Mouse (Mus musculus): Measurements from ENCODE around the gene Slc38a1. TPM values are rescaled to one million over a fixed set of nuclear protein-coding genes. Genes with fewer than 3 reads are reported as not detected.

The Slc38a1 gene
- total and polyA plus RNA-seq, 3 experiments: 22.5 to 79.0 (median 39.4) TPM

GRCm38 (mm10) chr15:96548363-96548762 lies 94.3 kb downstream of the Slc38a1 start:
- Histone ChIP-seq H3K27ac (ENCODE audit: insufficient read depth, low read depth) (no peak overlapping the region), H3K79me2 (replicated peaks; ENCODE audit: control insufficient read depth, extremely low read depth, insufficient read depth, poor library complexity, severe bottlenecking) (no peaks in the 10 kb centered on the region), H3K27me3 (replicated peaks) (no peaks in the 10 kb centered on the region), H3K4me1 (ENCODE audit: control insufficient read depth in 1 of 2, insufficient read depth in 2 of 2) (peaks cover 0 to 6% of the 10 kb centered on the region in 2 experiments; a peak in 2 of 4 replicates), H3K4me3 (replicated peaks in 1 of 3; ENCODE audit: low read depth in 2 of 3, low read length in 2 of 3, poor library complexity in 1 of 3) (no peak overlapping the region), H3K36me3 (replicated peaks in 1 of 2; ENCODE audit: control insufficient read depth in 1 of 2, insufficient read depth in 1 of 2, low read length in 1 of 2) (no peaks in the 10 kb centered on the region), H3K9ac (ENCODE audit: insufficient read depth, low read depth) (no peak overlapping the region), H3K9me3 (replicated peaks; ENCODE audit: low read length) (no peaks in the 10 kb centered on the region), H3K4me2 (ENCODE audit: insufficient read depth, low read depth, poor library complexity, severe bottlenecking) (no peak overlapping the region)
- TF ChIP-seq JUN (IDR thresholded peaks at IDR 0.05; ENCODE audit: insufficient read depth, low read depth, low read length) (no peak), ZKSCAN1 (IDR thresholded peaks at IDR 0.05; ENCODE audit: borderline replicate concordance, low read depth, low read length) (peak; percentile 25; the same call in 1 of the 2 replicates)
- DNase-seq (ENCODE audit: extremely low read depth): no peak
- dilution Hi-C loops (cut with MboI; ENCODE audit: extremely low pct_ligation_motif_present, extremely low pct_unique_long_range_greater_than_20kb, low sequenced_read_pairs): no loop called here
- in situ Hi-C loops (cut with MboI; ENCODE audit: low pct_ligation_motif_present, low pct_unique_long_range_greater_than_20kb, low sequenced_read_pairs): loop anchor here (5.0 to 25.0 kb wide), 2 partner anchors 124 to 589 kb away; no protein-coding TSS in a partner anchor

DNA sequence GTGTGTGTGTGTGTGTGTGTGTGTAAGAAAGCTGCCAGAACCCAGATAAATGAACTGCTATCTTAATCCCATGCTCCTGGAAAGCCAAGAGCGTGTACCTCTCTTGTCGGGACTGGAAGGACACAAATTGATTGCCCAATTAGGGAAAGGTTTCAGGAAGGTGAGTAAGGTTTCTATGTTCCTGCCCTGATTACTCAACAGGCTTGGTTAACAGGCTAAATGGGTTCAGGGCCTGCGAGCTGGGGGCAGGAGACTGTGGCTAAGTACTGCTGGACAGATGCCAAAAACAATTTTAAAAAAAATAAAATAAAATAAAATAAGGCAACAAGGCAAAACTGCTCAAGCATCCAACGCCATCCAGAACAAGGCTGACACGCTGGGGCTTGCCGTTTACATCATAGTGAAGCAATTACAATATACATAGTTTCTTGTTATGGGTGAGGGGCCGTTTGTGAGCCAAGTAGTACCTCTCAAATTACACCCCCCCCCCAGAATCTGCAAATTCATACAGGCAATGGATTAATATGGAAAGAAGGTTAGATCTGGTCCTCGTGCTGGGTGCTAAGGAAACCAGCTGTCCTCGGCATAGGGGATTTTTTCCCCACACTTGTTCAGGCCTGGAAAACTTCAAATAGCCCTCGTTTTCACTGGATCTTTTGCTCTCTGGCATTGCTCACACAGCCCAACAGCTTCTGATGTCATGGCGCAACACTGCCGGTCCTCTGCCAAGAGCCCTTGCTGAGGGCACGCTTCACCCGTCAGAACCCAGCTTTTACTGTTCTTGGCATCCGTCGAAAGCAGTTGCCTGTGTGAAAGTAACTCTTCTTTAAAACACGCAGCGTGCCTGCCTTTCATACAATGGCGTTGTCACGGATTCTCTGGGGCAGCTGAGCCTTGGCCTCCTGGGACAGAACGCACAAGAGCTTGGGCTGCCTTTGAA lies 95.2 kb downstream of the Slc38a1 start:
- Histone ChIP-seq H3K4me1 (ENCODE audit: control insufficient read depth in 1 of 2, insufficient read depth in 2 of 2) (peaks cover 0 to 6% of the 10 kb centered on the region in 2 experiments; a peak in 2 of 4 replicates), H3K27ac (ENCODE audit: insufficient read depth, low read depth) (no peak overlapping the region), H3K9me3 (replicated peaks; ENCODE audit: low read length) (no peaks in the 10 kb centered on the region), H3K4me3 (replicated peaks in 1 of 3; ENCODE audit: low read depth in 2 of 3, low read length in 2 of 3, poor library complexity in 1 of 3) (no peak overlapping the region), H3K9ac (ENCODE audit: insufficient read depth, low read depth) (no peak overlapping the region), H3K79me2 (replicated peaks; ENCODE audit: control insufficient read depth, extremely low read depth, insufficient read depth, poor library complexity, severe bottlenecking) (no peaks in the 10 kb centered on the region), H3K4me2 (ENCODE audit: insufficient read depth, low read depth, poor library complexity, severe bottlenecking) (no peak overlapping the region), H3K27me3 (replicated peaks) (no peaks in the 10 kb centered on the region), H3K36me3 (replicated peaks in 1 of 2; ENCODE audit: control insufficient read depth in 1 of 2, insufficient read depth in 1 of 2, low read length in 1 of 2) (no peaks in the 10 kb centered on the region)
- dilution Hi-C loops (cut with MboI; ENCODE audit: extremely low pct_ligation_motif_present, extremely low pct_unique_long_range_greater_than_20kb, low sequenced_read_pairs) (no loop called here), in situ Hi-C loops (cut with MboI; ENCODE audit: low pct_ligation_motif_present, low pct_unique_long_range_greater_than_20kb, low sequenced_read_pairs) (loop anchor here (5.0 to 25.0 kb wide), 2 partner anchors 125 to 590 kb away; no protein-coding TSS in a partner anchor)
- no peak for TF ChIP-seq ELF1 (IDR thresholded peaks at IDR 0.05; ENCODE audit: low read depth, low read length)
- no peak for TF ChIP-seq ZKSCAN1 (IDR thresholded peaks at IDR 0.05; ENCODE audit: borderline replicate concordance, low read depth, low read length)
- no peak for TF ChIP-seq MAX (IDR thresholded peaks at IDR 0.05; ENCODE audit: low read length)
- no peak for TF ChIP-seq HCFC1 (IDR thresholded peaks at IDR 0.05; ENCODE audit: low read depth, low read length)
- no peak for TF ChIP-seq POLR2A (IDR thresholded peaks at IDR 0.05; ENCODE audit: low read depth, low read length)
- no peak for TF ChIP-seq MEF2A (IDR thresholded peaks at IDR 0.05; ENCODE audit: borderline replicate concordance, low read depth, low read length)
- TF ChIP-seq USF1 (IDR thresholded peaks at IDR 0.05; ENCODE audit: low read depth, low read length): no peak
- no peak for TF ChIP-seq PAX5 (IDR thresholded peaks at IDR 0.05; ENCODE audit: low read length)
- TF ChIP-seq MXI1 (IDR thresholded peaks at IDR 0.05; ENCODE audit: low read depth, low read length): no peak
- no peak for TF ChIP-seq MAZ (IDR thresholded peaks at IDR 0.05; ENCODE audit: low read depth, low read length)
- TF ChIP-seq SIN3A (IDR thresholded peaks at IDR 0.05; ENCODE audit: low read length): no peak
- no peak for TF ChIP-seq SMC3 (IDR thresholded peaks at IDR 0.05; ENCODE audit: low read depth, low read length)
- no peak for DNase-seq (ENCODE audit: extremely low read depth)

Measured in CH12.LX (cell line).